Mouse (Mus musculus) brain, embryonic 14.5 days (tissue): ENCODE measurements around the gene Tpsab1.

Experiments
- CTCF ChIP-seq: fragments of 200-500 bp; IDR thresholded peaks from 2 replicates; pipeline ENCODE4 v1.5.1; 2012; ENCODE audit warnings: inconsistent platforms, mild to moderate bottlenecking, moderate library complexity, borderline replicate concordance; ENCODE audit not compliant: insufficient read depth, insufficient read length; ENCODE audit errors: extremely low read depth
- POLR2A ChIP-seq: fragments of 200-500 bp; IDR thresholded peaks from 2 replicates; pipeline ENCODE4 v1.6.1; 2012; ENCODE audit warnings: mild to moderate bottlenecking, inconsistent platforms, borderline replicate concordance; ENCODE audit not compliant: poor library complexity, insufficient read depth, insufficient read length, severe bottlenecking; ENCODE audit errors: extremely low read depth

DNA sequence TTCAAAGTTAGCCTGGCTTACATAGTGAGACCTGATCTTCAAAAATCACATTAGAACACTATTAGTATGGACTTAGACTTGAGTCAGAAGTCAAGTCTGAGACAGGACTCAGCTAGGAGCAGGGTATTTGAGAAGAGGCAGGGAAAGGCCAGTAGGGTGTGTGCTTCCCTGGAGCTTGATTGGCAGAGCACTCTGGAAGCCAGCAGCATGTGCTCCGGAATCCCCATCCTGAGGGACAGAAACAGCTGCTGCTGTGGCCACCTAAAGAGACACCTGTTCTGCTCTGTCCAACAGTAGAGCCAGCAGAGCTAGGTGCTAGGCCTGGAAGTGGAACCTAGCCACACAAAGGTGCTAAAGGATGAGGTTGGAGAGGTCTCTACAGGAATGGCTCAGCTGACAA is 51.3 kb downstream of the Tpsab1 start:
- TF ChIP-seq POLR2A (no peak), CTCF (no peak)
